Comparison of ENCODE assay signal across 10 mouse cellular contexts in genomic region chr3:122111141-122111981, GRCm38 (mm10).
DNase-seq lines count a peak whose midpoint lies in the region; ATAC-seq and TF ChIP-seq lines count a peak whose summit lies in the region.
"Had no signal": no experiment of that assay in that cellular context is flagged by ENCODE, and none has a peak within 500 bp of the region (broad histone marks: within the 10 kb centered on the region; RNA-seq: fewer than 3 reads in every experiment).

No protein-coding gene starts in this region.

- 26% methylated on average over 9 of the region's 9 CpGs for WGBS in limb, embryonic 12.5 days
- 34% methylated on average over 9 of the region's 9 CpGs for WGBS in limb, embryonic 10.5 days
- 8% methylated on average over 9 of the region's 9 CpGs for whole genome bisulfite sequencing in liver, embryonic 14.5 days (ENCODE audit: insufficient replicate concordance)

- 0 out of 2 replicates have a peak, but pooled peaks have one; percentile 37 for ATAC-seq in limb, embryonic 12.5 days (ENCODE audit: insufficient number of reproducible peaks, insufficient read depth, low FRiP score, low TSS enrichment, low read depth)
- peak; percentile 92 for ATAC-seq in liver, embryonic 14.5 days (ENCODE audit: insufficient read depth)

- H3K4me2 ChIP-seq in limb, embryonic 12.5 days: no peak overlapping the region
- peak overlapping the region; percentile 52 for H3K4me2 ChIP-seq in liver, embryonic 14.5 days (ENCODE audit: low read depth)

- no peaks in the 10 kb centered on the region for H3K36me3 ChIP-seq in limb, embryonic 12.5 days
- H3K36me3 ChIP-seq in limb, embryonic 10.5 days: no peaks in the 10 kb centered on the region
- H3K36me3 ChIP-seq in liver, embryonic 14.5 days (replicated peaks; ENCODE audit: control insufficient read depth, insufficient read depth, low read depth): no peaks in the 10 kb centered on the region

- no peaks in the 10 kb centered on the region for H3K9me3 ChIP-seq in limb, embryonic 12.5 days
- H3K9me3 ChIP-seq in limb, embryonic 10.5 days (replicated peaks): no peaks in the 10 kb centered on the region
- no peaks in the 10 kb centered on the region for H3K9me3 ChIP-seq in liver, embryonic 14.5 days (ENCODE audit: control insufficient read depth, low read length)

- TF ChIP-seq POLR2A in brain, embryonic 14.5 days (IDR thresholded peaks at IDR 0.05; ENCODE audit: borderline replicate concordance, extremely low read depth, insufficient read depth, insufficient read length, poor library complexity, severe bottlenecking): no peak

- H3K9ac ChIP-seq in limb, embryonic 12.5 days (replicated peaks): no peak overlapping the region
- H3K9ac ChIP-seq in liver, embryonic 14.5 days (replicated peaks): peak overlapping the region; percentile 51

- TF ChIP-seq CTCF in brain, embryonic 14.5 days (IDR thresholded peaks at IDR 0.05; ENCODE audit: borderline replicate concordance, extremely low read depth, insufficient read depth, insufficient read length): no peak
- TF ChIP-seq CTCF in liver, embryonic 14.5 days (IDR thresholded peaks at IDR 0.05; ENCODE audit: low read depth): no peak

- H3K4me1 ChIP-seq in limb, embryonic 12.5 days (replicated peaks): peaks cover 5% of the 10 kb centered on the region
- peaks cover 24% of the 10 kb centered on the region for H3K4me1 ChIP-seq in limb, embryonic 10.5 days
- H3K4me1 ChIP-seq in liver, embryonic 14.5 days (replicated peaks; ENCODE audit: control insufficient read depth in 2 of 2, insufficient read depth in 2 of 2, low read length in 1 of 2): peaks cover 38 to 61% of the 10 kb centered on the region in 2 experiments

- no peaks in the 10 kb centered on the region for H3K27me3 ChIP-seq in limb, embryonic 12.5 days
- no peaks in the 10 kb centered on the region for H3K27me3 ChIP-seq in limb, embryonic 10.5 days (ENCODE audit: low read depth, poor library complexity, severe bottlenecking)
- H3K27me3 ChIP-seq in liver, embryonic 14.5 days (ENCODE audit: control insufficient read depth, insufficient read depth, low read length): no peaks in the 10 kb centered on the region

- TF ChIP-seq EP300 in liver, embryonic 14.5 days (IDR thresholded peaks at IDR 0.05; ENCODE audit: low read depth): peak; percentile 84

- H3K4me3 ChIP-seq in limb, embryonic 12.5 days (replicated peaks): no peak overlapping the region
- H3K4me3 ChIP-seq in limb, embryonic 10.5 days: no peak overlapping the region
- H3K4me3 ChIP-seq in liver, embryonic 14.5 days (ENCODE audit: insufficient read depth in 1 of 2, low read depth in 2 of 2, low read length in 2 of 2): no peak overlapping the region

- intact Hi-C loops in left cerebral cortex, postnatal 36 days (cut with DNase I): no loop called here

- DNase-seq in cerebellum, postnatal 10 days: peak; percentile 62 to 67
- DNase-seq in cerebellum, adult 11 months: no peak
- DNase-seq in limb, embryonic 10.5 days (ENCODE audit: low spot score): no peak
- DNase-seq in brain, embryonic 14.5 days (ENCODE audit: low read depth): peak; percentile 39
- peak; percentile 61 to 70 (median 66) for DNase-seq in liver, embryonic 14.5 days (ENCODE audit: low read depth in 3 of 3, low spot score in 3 of 3)
- DNase-seq in left cerebral cortex, postnatal 36 days (ENCODE audit: low spot score in 2 of 2): no peak
- no peak for DNase-seq in right cerebral cortex, postnatal 10 days (ENCODE audit: low spot score in 2 of 2)
- DNase-seq: cerebellum, adult 8-10 months; kidney, adult 8-10 months had no signal

- H3K27ac ChIP-seq in limb, embryonic 12.5 days: no peak overlapping the region
- no peak overlapping the region for H3K27ac ChIP-seq in limb, embryonic 10.5 days
- H3K27ac ChIP-seq in liver, embryonic 14.5 days: peak overlapping the region; percentile 65

Comparison
In these comparisons a context has a peak if more than half of its experiments do, and no peak if none do; other contexts are left out.
1. DNase-seq: peak in cerebellum, postnatal 10 days (2 of 2), brain, embryonic 14.5 days (single experiment) and liver, embryonic 14.5 days (3 of 3); none in cerebellum, adult 11 months (single experiment), limb, embryonic 10.5 days (single experiment), left cerebral cortex, postnatal 36 days (0 of 2) and right cerebral cortex, postnatal 10 days (0 of 2).